Mouse (Mus musculus) heart, embryonic 11.5 days (tissue): ENCODE data around the gene Lyzl6. TPM values are rescaled to one million over a fixed set of nuclear protein-coding genes. Genes with fewer than 3 reads are reported as not detected.

Source experiments
- ATAC-seq: fragments of 200-750 bp; cut with Nextera tagmentation; replicated peaks from 2 replicates; pipeline ENCODE4 v1.8.0; 2017; ENCODE audit warnings: moderate library complexity; ENCODE audit not compliant: insufficient number of reproducible peaks, low FRiP score, low TSS enrichment
- H3K27ac ChIP-seq: fragments of 300-500 bp; sonication (generic); 2 replicates; pipeline ENCODE4 v1.5.1; 2014; ENCODE audit warnings: mild to moderate bottlenecking, low read depth, low read length
- H3K27me3 ChIP-seq: fragments of 300-500 bp; sonication (generic); 2 replicates; pipeline ENCODE4 v1.6.1; 2014; ENCODE audit warnings: mild to moderate bottlenecking, low read length, mixed read lengths; ENCODE audit not compliant: control insufficient read depth, insufficient read depth
- H3K36me3 ChIP-seq: fragments of 300-500 bp; sonication (generic); 2 replicates; pipeline ENCODE4 v1.6.1; 2014; ENCODE audit warnings: mild to moderate bottlenecking, low read length, moderate library complexity, mixed read lengths; ENCODE audit not compliant: control insufficient read depth, insufficient read depth
- H3K4me1 ChIP-seq: fragments of 300-500 bp; sonication (generic); 2 replicates; pipeline ENCODE4 v1.6.1; 2014; ENCODE audit warnings: low read length; ENCODE audit not compliant: control insufficient read depth, insufficient read depth
- H3K4me2 ChIP-seq: fragments of 300-500 bp; sonication (generic); 2 replicates; pipeline ENCODE4 v1.6.1; 2014; ENCODE audit warnings: mild to moderate bottlenecking, moderate library complexity
- H3K4me3 ChIP-seq: fragments of 300-500 bp; sonication (generic); 2 replicates; pipeline ENCODE4 v1.5.1; 2014; ENCODE audit warnings: low read depth, low read length
- H3K9ac ChIP-seq: fragments of 300-500 bp; sonication (generic); 2 replicates; pipeline ENCODE4 v1.6.1; 2014; ENCODE audit warnings: mild to moderate bottlenecking, low read depth, low read length, moderate library complexity
- H3K9me3 ChIP-seq: fragments of 300-500 bp; sonication (generic); replicated peaks from 2 replicates; pipeline ENCODE4 v1.6.1; 2016; ENCODE audit warnings: low read length; ENCODE audit not compliant: control insufficient read depth
- WGBS: fragments of 180-500 bp; shearing (Covaris S2); extraction: QIAGEN DNeasy Blood & Tissue Kit; methylation state at CpG from one replicate; pipeline ENCODE4 v1.1.7; 2014; ENCODE audit not compliant: insufficient replicate concordance; 5-methylcytosine and 5-hydroxymethylcytosine counted together
- polyA plus RNA-seq: library from polyadenylated mRNA; unstranded; fragments of >200 nt; fragmentation: Nextera tagmentation; extraction: Ambion mirVana; gene quantifications from 2 replicates; pipeline ENCODE4 v1.2.1, GENCODE M21; 2014

Lyzl6 gene
- polyA plus RNA-seq, 1 experiment from 2014 or later: not detected

- no peak overlapping the region for H3K9ac ChIP-seq
- H3K27me3 ChIP-seq: peaks cover 14% of the 10 kb centered on the region
- no peak overlapping the region for H3K27ac ChIP-seq
- no peaks in the 10 kb centered on the region for H3K4me1 ChIP-seq
- H3K4me2 ChIP-seq: no peak overlapping the region
- ATAC-seq: no peak
- 68% methylated on average over 3 of the region's 3 CpGs for WGBS
- H3K4me3 ChIP-seq: no peak overlapping the region
- H3K36me3 ChIP-seq: no peaks in the 10 kb centered on the region
- H3K9me3 ChIP-seq: no peaks in the 10 kb centered on the region
These were observed 3.2 kb downstream of the Lyzl6 start for GRCm38 (mm10) chr11:103635481-103635880.

- no peak overlapping the region for H3K4me3 ChIP-seq
- no peaks in the 10 kb centered on the region for H3K9me3 ChIP-seq
- no peaks in the 10 kb centered on the region for H3K4me1 ChIP-seq
- peaks cover 7% of the 10 kb centered on the region for H3K27me3 ChIP-seq
- no peak overlapping the region for H3K27ac ChIP-seq
- no peak for ATAC-seq
- H3K36me3 ChIP-seq: no peaks in the 10 kb centered on the region
- 72% methylated on average over 7 of the region's 7 CpGs for WGBS
- no peak overlapping the region for H3K9ac ChIP-seq
- H3K4me2 ChIP-seq: no peak overlapping the region
These were observed 3.9 kb downstream of the Lyzl6 start for GRCm38 (mm10) chr11:103634806-103635205.

DNA sequence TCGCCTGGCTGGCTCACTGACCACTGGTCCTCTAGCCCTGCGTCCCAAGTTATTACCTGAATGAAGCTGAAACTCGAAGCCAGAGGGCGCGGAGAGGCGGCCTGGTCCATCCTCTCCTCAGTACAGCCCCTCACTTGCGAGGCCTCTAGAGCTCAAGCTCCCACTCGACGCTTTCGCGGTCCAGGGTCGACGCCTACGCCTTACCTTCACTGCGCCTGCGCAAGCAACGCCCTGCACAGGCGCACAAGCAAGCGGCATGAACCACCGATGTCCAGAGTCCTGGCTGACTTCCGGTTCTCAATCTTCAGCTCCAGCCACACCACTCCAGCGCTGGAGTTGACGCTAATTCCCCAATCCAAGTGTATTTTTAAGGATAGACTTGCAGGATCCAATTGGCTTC lies 11.2 kb downstream of the Lyzl6 start:
- Histone ChIP-seq H3K27me3 (no peaks in the 10 kb centered on the region), H3K9me3 (no peaks in the 10 kb centered on the region), H3K4me2 (no peak overlapping the region), H3K4me1 (no peaks in the 10 kb centered on the region), H3K9ac (no peak overlapping the region), H3K36me3 (no peaks in the 10 kb centered on the region), H3K4me3 (no peak overlapping the region), H3K27ac (no peak overlapping the region)
- no peak for ATAC-seq
- 72% methylated on average over 23 of the region's 23 CpGs for WGBS

GRCm38 (mm10) chr11:103621040-103621439 lies 17.6 kb downstream of the Lyzl6 start, which contains the start of gene Gm884:
TSS of gene Gm884 (minus strand) at chr11:103621140.
- Histone ChIP-seq H3K9ac (no peak within 1 kb of the TSS), H3K27me3 (no peaks in the 10 kb centered on the region), H3K4me3 (no peak within 1 kb of the TSS), H3K4me2 (no peak within 1 kb of the TSS), H3K36me3 (no peaks in the 10 kb centered on the region), H3K4me1 (no peaks in the 10 kb centered on the region), H3K27ac (no peak within 1 kb of the TSS), H3K9me3 (no peaks in the 10 kb centered on the region)
- no peak for ATAC-seq
- 74% methylated on average over 9 of the region's 9 CpGs for WGBS

GRCm38 (mm10) chr11:103610772-103611171 lies 27.9 kb downstream of the Lyzl6 start:
- WGBS: 81% methylated on average over 2 of the region's 2 CpGs
- Histone ChIP-seq H3K4me1 (no peaks in the 10 kb centered on the region), H3K27me3 (no peaks in the 10 kb centered on the region), H3K4me3 (no peak overlapping the region), H3K27ac (no peak overlapping the region), H3K9me3 (no peaks in the 10 kb centered on the region), H3K36me3 (no peaks in the 10 kb centered on the region), H3K4me2 (no peak overlapping the region), H3K9ac (no peak overlapping the region)
- no peak for ATAC-seq

- H3K9me3 ChIP-seq: no peaks in the 10 kb centered on the region
- H3K4me2 ChIP-seq: no peak overlapping the region
- no peaks in the 10 kb centered on the region for H3K4me1 ChIP-seq
- no peak overlapping the region for H3K4me3 ChIP-seq
- no peak overlapping the region for H3K27ac ChIP-seq
- WGBS: 58% methylated on average over 5 of the region's 5 CpGs
- no peaks in the 10 kb centered on the region for H3K36me3 ChIP-seq
- no peaks in the 10 kb centered on the region for H3K27me3 ChIP-seq
- ATAC-seq: no peak
- H3K9ac ChIP-seq: no peak overlapping the region
These were observed 32.1 kb downstream of the Lyzl6 start for GRCm38 (mm10) chr11:103606611-103607010.

Other genes starting within 250 kb of the Lyzl6 start
- gene Plekhm1, start 226.2 kb downstream of the Lyzl6 start, polyA plus RNA-seq: 4.4 and 5.2 TPM in 2 replicates
- not detected in 2 replicates for gene Lrrc37a, start 134.3 kb downstream of the Lyzl6 start, polyA plus RNA-seq
- gene Gm884, start 17.8 kb downstream of the Lyzl6 start, polyA plus RNA-seq: not detected in 2 replicates
- gene Rprml, start 10.7 kb upstream of the Lyzl6 start, polyA plus RNA-seq: 0.16 and 0.23 TPM in 2 replicates
- gene Gosr2, start 59.0 kb upstream of the Lyzl6 start, polyA plus RNA-seq: 61.6 and 79.2 TPM in 2 replicates
- gene Wnt9b, start 110.9 kb upstream of the Lyzl6 start, polyA plus RNA-seq: 0.90 and 1.3 TPM in 2 replicates
- 0.14 and 0.23 TPM in 2 replicates for gene Wnt3, start 135.3 kb upstream of the Lyzl6 start, polyA plus RNA-seq